Mouse (Mus musculus): Measurements from ENCODE around the gene Klhdc4. TPM values are rescaled to one million over a fixed set of nuclear protein-coding genes. Genes with fewer than 3 reads are reported as not detected.

Gene Klhdc4
- 44.9 TPM for polyA plus RNA-seq (2017; shearing (Covaris generic))

GRCm38 (mm10) chr8:121829048-121829776 lies at the start of gene Klhdc4:
Klhdc4 (minus strand) TSS chr8:121829569.

Other genes with a start within 250 kb of the Klhdc4 start
- 528 TPM for gene Map1lc3b, start 239.2 kb downstream of the Klhdc4 start, polyA plus RNA-seq (2017; shearing (Covaris generic))
- 0.19 TPM for gene Zcchc14, start 176.7 kb downstream of the Klhdc4 start, polyA plus RNA-seq (2017; shearing (Covaris generic))
- gene Jph3, start 99.9 kb downstream of the Klhdc4 start, polyA plus RNA-seq (2017; shearing (Covaris generic)) = not detected
- 55.6 TPM for gene Slc7a5, start 78.1 kb upstream of the Klhdc4 start, polyA plus RNA-seq (2017; shearing (Covaris generic))
- gene Car5a, start 115.3 kb upstream of the Klhdc4 start, polyA plus RNA-seq (2017; shearing (Covaris generic)) = not detected
- gene Banp, start 120.2 kb upstream of the Klhdc4 start, polyA plus RNA-seq (2017; shearing (Covaris generic)) = 33.4 TPM

All from naive thymus-derived CD4-positive, alpha-beta T cell, adult 5 months (primary cell).